Mouse (Mus musculus) c-Kit-positive CD71-negative TER-119-negative erythroid progenitor cells, embryonic 14.5 days (primary cell): ENCODE data around the gene Diaph3.
A peak's percentile ranks its signal among the peaks of the same experiment; 100 is the strongest.

ENCODE experiments used
- DNase-seq: peaks from one replicate; pipeline ENCODE4 v3.0.0-alpha.2; 2013; ENCODE audit warnings: low read depth

Diaph3 gene

GRCm38 (mm10) chr14:87083911-87084310 lies 57.1 kb downstream of the Diaph3 start:
- DNase-seq, result no peak

DNA sequence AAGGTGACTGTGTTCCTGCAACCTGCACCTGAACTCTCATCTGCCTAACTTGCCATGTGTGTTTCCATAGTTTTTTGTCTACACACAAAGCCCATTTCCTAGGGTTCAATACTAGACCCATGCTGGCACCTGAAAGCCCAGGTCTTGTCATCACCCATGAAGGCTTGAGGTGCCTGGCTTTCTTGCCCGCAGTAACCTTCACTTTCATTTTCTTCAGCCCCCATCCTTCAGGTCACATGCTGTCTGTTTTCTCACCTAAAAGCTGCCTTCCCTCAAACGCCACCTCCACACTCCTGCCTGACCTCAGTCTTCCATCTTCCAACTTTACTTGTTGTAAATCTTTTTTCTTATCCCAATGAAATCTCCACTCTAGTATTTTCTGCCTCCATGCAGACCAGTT lies 61.3 kb downstream of the Diaph3 start:
- DNase-seq, result no peak

DNA sequence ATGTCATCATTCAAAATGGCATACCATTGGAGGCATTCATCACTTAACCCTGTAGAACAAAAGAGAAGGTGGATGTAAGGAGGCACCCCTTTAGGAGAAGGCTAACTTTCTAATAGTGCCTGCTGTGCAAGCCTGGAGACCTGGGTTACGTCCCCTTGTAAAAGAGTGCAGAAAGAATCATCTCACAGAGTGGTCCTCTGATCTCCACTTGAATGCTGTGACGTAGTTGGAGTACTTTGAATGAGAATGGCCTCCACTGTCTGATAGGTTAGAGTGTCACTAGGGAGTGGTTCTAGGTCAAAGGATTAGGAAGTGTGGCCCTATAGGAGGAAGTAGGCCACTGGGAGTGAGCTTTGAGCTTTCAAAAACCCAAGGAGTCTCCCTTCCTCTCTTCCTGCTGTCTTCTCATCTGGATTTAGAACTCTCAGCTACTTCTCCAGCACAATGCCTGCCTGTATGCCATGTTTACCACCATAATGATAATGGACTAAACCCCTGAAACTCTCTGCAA lies 66.0 kb downstream of the Diaph3 start:
- DNase-seq, result no peak

DNA sequence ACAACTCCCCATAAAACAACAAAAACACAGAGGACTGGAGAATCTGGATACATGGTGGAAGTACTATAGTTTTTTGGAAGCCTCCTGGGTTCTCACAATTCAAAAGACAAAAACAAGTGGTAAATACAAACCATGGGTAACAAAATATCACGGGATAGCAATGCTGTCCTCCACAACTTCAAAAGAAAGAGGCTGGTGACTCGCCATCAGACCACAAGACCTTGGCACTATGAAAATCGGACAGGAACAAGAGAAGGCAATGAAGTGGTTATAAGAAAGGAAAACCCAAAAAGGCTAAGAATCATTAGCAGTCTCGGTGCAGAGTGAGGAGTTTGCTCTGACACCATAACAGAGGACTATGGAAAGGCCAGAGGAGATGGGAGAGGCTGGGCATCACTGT lies 76.8 kb downstream of the Diaph3 start:
- DNase-seq, result no peak

- no peak for DNase-seq
These were observed 84.9 kb downstream of the Diaph3 start for GRCm38 (mm10) chr14:87056169-87056568.

- no peak for DNase-seq
These were observed 89.8 kb downstream of the Diaph3 start for GRCm38 (mm10) chr14:87051187-87051586.

DNA sequence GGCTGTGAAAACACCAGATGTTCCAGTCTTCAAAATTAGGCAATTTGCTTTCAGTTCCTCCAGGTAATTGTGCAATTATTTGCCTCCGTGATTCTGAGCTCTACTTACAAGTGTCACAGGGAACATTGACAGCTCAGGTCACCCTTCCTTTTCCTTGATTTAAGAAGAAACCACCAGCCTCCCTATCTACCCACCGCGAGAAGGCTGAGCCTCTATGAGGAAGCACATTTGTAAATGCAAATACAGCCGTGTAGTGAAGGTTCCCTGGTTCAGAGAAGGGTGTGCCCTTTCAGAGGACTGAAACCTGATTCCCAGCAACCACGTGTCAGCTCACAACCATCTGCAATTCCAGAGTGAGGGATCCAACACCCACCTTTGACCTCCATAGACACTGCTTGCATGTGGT lies 96.6 kb downstream of the Diaph3 start:
- DNase-seq, result peak; percentile 14

DNA sequence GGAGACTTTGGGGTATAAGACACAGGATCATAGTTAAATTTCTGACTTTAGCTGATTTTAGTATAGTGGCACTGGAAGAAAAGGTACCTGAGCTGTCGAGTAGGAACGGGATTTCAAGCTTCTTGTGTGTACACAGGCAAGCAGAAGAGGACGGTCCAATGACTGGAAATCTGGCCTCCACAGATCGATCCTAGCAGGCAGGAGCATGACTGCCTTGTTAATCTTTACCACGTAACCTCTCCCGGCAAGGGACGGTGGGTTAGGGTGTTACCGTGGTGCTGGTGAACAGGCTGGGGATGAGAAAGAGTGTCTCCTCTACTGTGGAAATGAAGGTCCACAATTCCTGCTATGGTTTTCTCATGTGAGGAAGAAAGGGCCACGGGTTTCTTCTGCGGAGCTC lies 120.8 kb downstream of the Diaph3 start:
- no peak for DNase-seq

- no peak for DNase-seq
These were observed 121.3 kb downstream of the Diaph3 start for GRCm38 (mm10) chr14:87019687-87020086.

GRCm38 (mm10) chr14:86997318-86997717 lies 143.7 kb downstream of the Diaph3 start:
- no peak for DNase-seq

DNA sequence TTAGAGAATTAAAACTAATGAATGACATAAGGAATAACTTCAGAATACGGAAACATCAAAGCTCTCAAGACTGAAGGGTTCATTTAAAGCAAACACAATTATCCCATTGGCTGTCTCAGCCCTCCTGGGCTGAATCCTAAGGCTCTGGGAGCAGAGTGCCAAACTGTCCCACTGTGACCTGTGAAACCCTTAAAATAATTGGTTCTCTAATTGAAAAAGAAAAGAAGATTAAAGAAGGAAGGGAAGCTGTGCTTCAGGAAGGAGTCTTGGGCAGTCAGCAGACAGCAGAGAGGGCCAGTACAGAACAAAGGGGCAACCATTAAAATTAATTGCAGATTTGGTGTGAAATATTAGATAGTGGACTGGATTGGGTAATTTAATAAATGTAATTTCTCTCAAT lies 189.9 kb downstream of the Diaph3 start:
- DNase-seq, result no peak

DNA sequence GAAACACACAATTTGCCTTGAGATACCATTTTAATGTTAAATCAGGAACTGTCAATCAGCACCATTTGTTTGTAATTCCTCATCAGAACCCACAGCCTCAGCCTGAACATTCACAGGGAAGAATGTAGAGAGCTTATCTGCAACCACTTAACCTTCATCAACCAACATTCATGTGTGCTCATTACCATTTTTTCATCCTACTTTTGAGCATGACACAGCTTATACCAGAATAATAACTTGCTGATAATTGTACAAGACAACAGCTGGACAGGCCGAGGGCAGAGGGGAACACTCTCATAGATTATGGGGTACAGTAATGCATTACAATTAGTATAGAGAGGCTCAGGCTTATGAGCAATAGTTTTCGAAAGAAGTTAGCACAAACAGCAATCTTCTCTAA lies 203.1 kb downstream of the Diaph3 start:
- DNase-seq, result no peak

GRCm38 (mm10) chr14:86936424-86936823 lies 204.6 kb downstream of the Diaph3 start:
- DNase-seq, result no peak

DNA sequence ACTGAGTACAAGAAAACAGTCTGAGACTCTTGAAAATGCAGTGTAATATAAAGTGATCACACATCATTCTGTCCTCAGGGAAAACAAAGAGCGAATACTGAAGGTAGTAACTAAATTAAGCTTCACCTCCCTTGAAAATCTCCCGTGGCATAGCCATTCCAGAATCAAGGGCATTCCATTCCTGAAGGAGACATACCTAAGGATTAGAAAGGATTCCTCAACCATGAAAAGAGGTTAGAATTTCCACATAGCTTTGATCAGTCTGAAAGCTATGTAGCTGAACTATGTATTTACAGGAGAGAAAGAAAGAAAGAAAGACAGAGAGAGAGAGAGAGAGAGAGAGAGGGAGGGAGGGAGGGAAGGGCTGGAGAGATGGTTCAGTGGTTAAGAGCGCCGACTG lies 210.3 kb downstream of the Diaph3 start:
- DNase-seq, result no peak

GRCm38 (mm10) chr14:86926827-86927226 lies 214.2 kb downstream of the Diaph3 start:
- no peak for DNase-seq

DNA sequence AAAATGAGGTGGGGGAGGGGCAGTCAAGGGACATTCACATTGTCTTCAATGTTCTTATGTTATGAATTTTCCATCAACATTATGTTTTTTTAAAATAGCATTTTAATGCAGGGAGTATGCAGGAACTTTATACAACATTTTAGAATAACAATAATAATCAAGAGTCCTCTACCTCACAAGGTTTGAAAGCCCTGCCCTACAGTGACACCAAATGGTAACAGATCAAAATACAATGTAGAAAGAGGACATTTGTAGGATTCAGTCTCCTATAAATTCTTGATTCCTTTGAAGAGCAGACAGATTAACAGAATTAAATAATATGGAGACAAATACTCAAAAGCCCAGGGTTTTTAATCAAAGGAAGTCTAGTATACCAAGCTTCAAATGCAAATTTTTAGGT lies 242.1 kb downstream of the Diaph3 start:
- DNase-seq, result no peak

- DNase-seq, result no peak
These were observed 251.8 kb downstream of the Diaph3 start for GRCm38 (mm10) chr14:86889070-86889804.

GRCm38 (mm10) chr14:86885417-86886098 lies 255.5 kb downstream of the Diaph3 start:
- DNase-seq, result no peak

GRCm38 (mm10) chr14:86869536-86869935 lies 271.5 kb downstream of the Diaph3 start:
- DNase-seq, result no peak

- DNase-seq, result no peak
These were observed 273.9 kb downstream of the Diaph3 start for GRCm38 (mm10) chr14:86867143-86867542.

DNA sequence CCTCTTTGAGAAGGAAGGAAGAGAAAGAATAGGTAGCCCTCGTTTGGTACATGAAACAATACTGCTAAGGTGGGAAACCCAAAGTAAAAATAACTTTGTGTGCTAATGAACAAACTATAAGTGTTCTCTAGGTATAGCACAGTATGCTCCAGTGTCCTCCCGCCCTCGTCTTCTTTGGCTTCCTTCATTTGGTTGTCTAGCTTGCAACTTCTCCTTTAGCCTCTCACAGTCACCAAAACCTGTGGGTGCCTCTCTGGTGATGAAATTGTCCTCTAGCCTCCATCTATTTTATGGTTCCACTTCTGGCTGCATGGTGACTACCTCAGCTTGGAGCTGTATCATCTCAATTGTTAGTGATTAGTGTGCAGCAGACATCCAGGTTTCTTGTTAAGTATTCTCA lies 277.0 kb downstream of the Diaph3 start:
- no peak for DNase-seq

DNA sequence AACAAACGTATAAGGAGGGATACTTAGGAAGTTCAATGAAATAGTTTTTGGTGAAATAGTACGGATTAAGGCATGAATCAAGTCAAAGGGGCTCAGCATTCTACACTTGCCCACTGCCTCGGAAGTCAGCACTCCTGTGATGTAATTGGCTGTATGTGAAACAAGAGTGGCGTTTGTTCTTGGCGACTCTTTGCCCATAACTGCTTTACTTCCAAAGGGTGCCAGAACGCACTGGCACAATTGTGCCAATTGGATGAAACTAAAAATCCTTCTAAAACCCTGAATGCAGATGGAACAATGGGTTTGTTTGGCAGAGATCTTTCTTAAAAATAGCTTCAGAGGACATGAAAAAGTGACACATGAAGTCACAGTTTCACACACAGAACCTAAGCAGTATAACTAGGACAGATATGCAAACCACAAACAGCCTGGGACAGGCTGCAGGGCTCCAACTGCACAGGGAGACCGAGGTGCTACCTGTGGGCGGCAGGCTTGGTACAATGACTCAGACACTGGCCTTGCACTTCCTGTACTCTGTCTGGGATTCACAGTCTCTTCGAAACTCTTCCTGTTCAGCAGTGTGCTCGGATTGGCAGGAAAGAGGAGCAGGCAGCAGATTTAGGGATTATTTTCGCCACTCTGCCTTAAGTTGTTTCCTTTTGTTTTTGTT lies 279.6 kb downstream of the Diaph3 start:
- DNase-seq, result no peak
